Mouse (Mus musculus): Measurements from ENCODE around the gene Rnh1.

DNA sequence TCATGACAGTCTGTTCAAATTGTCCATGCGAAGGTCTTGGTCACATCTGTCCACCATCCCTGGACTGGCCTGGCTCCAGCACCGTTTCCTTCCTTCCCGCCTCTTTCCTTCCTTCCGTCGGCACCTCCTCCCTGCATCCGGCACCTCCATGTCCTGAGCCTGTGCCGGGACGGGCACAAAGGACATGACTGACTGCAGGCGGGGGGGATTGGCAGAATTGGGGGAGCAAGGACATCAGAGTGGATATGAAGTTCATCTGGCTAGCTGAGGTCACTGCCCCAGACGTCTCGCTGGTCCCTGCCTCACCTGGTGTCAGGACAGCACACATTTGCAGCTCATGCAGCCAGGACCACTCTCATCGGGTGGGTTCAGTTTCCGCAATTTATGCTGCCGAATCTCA lies 18.4 kb upstream of the Rnh1 start:
- no peak for TF ChIP-seq CTCF (IDR thresholded peaks at IDR 0.05; ENCODE audit: extremely low read depth, insufficient read depth, low read length)
- no peak for TF ChIP-seq POLR2A (IDR thresholded peaks at IDR 0.05; ENCODE audit: extremely low read depth, insufficient read depth, low read length)

All from cortical plate, adult 2 months (tissue).